Mouse (Mus musculus) activated CD4-positive, CD25-positive, alpha-beta regulatory T cell, adult 4 months (primary cell): ENCODE results near the gene Fam131c. TPM values are rescaled to one million over a fixed set of nuclear protein-coding genes. Genes with fewer than 3 reads are reported as not detected.

Experiments used
- polyA plus RNA-seq, 2 experiments: library from polyadenylated mRNA; unstranded; fragments of 100-300 nt; shearing (Covaris generic); gene quantifications; one replicate each; pipeline ENCODE4 v1.2.1; 2017

Gene Fam131c
- polyA plus RNA-seq, 2 experiments from 2014 or later: not detected

Other genes starting within 250 kb of the Fam131c start
- gene Szrd1, start 228.4 kb upstream of the Fam131c start, polyA plus RNA-seq: 10 to 100 TPM; 51.2 to 77.0 TPM
- 1 to 10 TPM; 5.0 to 7.3 TPM for gene Fbxo42, start 220.3 kb upstream of the Fam131c start, polyA plus RNA-seq
- 1 to 10 TPM; 1.5 to 3.2 TPM for gene Rsg1, start 154.3 kb upstream of the Fam131c start, polyA plus RNA-seq
- gene Arhgef19, start 128.7 kb upstream of the Fam131c start, polyA plus RNA-seq: not detected
- not detected for gene Epha2, start 67.0 kb upstream of the Fam131c start, polyA plus RNA-seq
- gene Clcnka, start 30.5 kb downstream of the Fam131c start, polyA plus RNA-seq: not detected
- gene Clcnkb, start 47.8 kb downstream of the Fam131c start, polyA plus RNA-seq: not detected
- not detected for gene Hspb7, start 52.6 kb downstream of the Fam131c start, polyA plus RNA-seq
- gene Srarp, start 67.9 kb downstream of the Fam131c start, polyA plus RNA-seq: not detected
- gene Zbtb17, start 76.4 kb downstream of the Fam131c start, polyA plus RNA-seq: 10 to 100 TPM; 13.6 to 16.3 TPM
- 10 to 100 TPM in 1 of 2 experiments, 1 to 10 TPM in 1; 9.3 to 15.9 TPM for gene Spen, start 170.4 kb downstream of the Fam131c start, polyA plus RNA-seq
- under 1 TPM in 1 of 2 experiments, not detected in 1; 0.29 TPM for gene Fblim1, start 237.9 kb downstream of the Fam131c start, polyA plus RNA-seq